Mouse (Mus musculus) heart, adult 2 months (tissue): ENCODE data around the gene Mt2. TPM values are rescaled to one million over a fixed set of nuclear protein-coding genes. Genes with fewer than 3 reads are reported as not detected.
"Not testable (repeated sequence)": the region's sequence is repeated elsewhere in the genome, so short reads cannot be mapped to it uniquely, and the experiment has no call there.

Source experiments
- DNase-seq, 2 experiments: peaks; one replicate each; pipeline ENCODE4 v3.0.0; 2021
- H3K27ac ChIP-seq: fragments of 200-600 bp; 2 replicates; pipeline ENCODE4 v1.8.1; 2022
- H3K27me3 ChIP-seq: fragments of 200-500 bp; 2 replicates; pipeline ENCODE4 v1.6.1; 2012; ENCODE audit warnings: mild to moderate bottlenecking, low read length, inconsistent platforms, mixed read lengths; ENCODE audit not compliant: control insufficient read depth, insufficient read depth
- H3K36me3 ChIP-seq: fragments of 200-500 bp; 2 replicates; pipeline ENCODE4 v1.6.1; 2012; ENCODE audit warnings: low read length, inconsistent platforms; ENCODE audit not compliant: control insufficient read depth, insufficient read depth
- H3K4me1 ChIP-seq: fragments of 200-500 bp; 2 replicates; pipeline ENCODE4 v1.6.1; 2011; ENCODE audit warnings: low read length; ENCODE audit not compliant: control insufficient read depth, insufficient read depth
- H3K4me3 ChIP-seq: fragments of 200-600 bp; 2 replicates; pipeline ENCODE4 v1.8.1; 2022
- H3K79me2 ChIP-seq: fragments of 200-500 bp; replicated peaks from 2 replicates; pipeline ENCODE4 v1.6.1; 2012; ENCODE audit warnings: mild to moderate bottlenecking, inconsistent platforms, low read length, moderate library complexity, mixed read lengths; ENCODE audit not compliant: control insufficient read depth, insufficient read depth
- H3K9ac ChIP-seq: fragments of 200-500 bp; 2 replicates; pipeline ENCODE4 v1.6.1; 2012; ENCODE audit warnings: low read depth, mild to moderate bottlenecking, control low read depth, inconsistent platforms, low read length, mixed read lengths
- CTCF ChIP-seq: fragments of 200-600 bp; IDR thresholded peaks from 2 replicates; pipeline ENCODE4 v1.8.1; 2022; ENCODE audit warnings: antibody characterized with exemption, mild to moderate bottlenecking, moderate library complexity
- EP300 ChIP-seq: fragments of 200-500 bp; IDR thresholded peaks from 2 replicates; pipeline ENCODE4 v1.6.1; 2011; ENCODE audit warnings: low read depth, low read length, control low read depth; ENCODE audit not compliant: insufficient read depth
- POLR2A ChIP-seq: fragments of 200-500 bp; IDR thresholded peaks from 2 replicates; pipeline ENCODE4 v1.6.1; 2011; ENCODE audit warnings: mild to moderate bottlenecking, low read depth, low read length, control low read depth; ENCODE audit not compliant: insufficient read depth
- WGBS: fragments of 180-500 bp; shearing (Covaris S2); methylation state at CpG from one replicate; pipeline ENCODE4 v1.1.7; 2018; 5-methylcytosine and 5-hydroxymethylcytosine counted together
- intact Hi-C: fragments of 180-260 bp; cut with DNase I; formaldehyde crosslinking; loops from one replicate; pipeline ENCODE4 v1.15.1; 2025
- polyA plus RNA-seq: library from polyadenylated mRNA; depleted of rRNA; stranded (reverse); fragments of >200 nt; gene quantifications from 2 replicates; pipeline ENCODE4 v1.2.3, GENCODE M21; 2012
- total RNA-seq, 2 experiments: library from RNA; stranded (reverse); gene quantifications; 2 replicates each; pipeline ENCODE4 v1.2.3; 2021

The Mt2 gene
- total and polyA plus RNA-seq, 3 experiments: 32.2 to 74.4 (median 51.8) TPM

DNA sequence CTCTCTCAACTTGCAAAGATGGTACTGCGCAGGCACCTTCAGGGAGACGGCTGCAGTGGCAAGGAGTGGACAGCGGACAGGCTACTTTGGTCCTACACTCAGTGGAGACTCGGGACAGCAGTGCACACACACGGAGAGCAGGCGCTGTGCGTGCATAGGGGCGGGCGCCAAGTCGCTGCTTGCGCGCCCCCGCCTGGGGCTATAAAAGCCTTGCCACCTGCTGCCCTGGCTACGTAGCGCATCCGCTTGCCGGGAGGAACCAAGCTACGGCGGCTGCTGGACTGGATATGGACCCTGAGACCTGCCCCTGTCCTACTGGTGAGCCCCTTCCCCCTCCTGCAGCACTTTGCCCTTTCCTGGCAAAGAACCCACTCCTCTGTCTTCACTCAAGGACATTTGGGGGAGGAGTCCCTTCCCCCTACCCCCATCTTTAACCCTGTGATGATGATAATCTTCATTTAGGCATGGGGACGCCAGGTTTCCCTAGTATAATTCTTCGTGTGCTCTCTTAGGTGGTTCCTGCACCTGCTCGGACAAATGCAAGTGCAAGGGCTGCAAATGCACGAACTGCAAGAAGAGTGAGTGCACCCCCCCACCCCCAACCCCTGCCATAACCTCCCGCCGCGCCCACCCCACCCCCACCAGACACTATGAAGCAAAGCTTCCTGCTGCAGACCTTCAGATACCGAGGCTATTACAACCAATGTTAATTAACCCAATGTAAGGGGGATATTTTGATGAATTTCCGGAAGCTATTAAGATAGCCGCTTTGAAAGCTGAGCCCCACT lies 19.8 kb upstream of the Mt2 start, which contains the start of gene Mt3:
Gene Mt3, plus strand, starts transcription at position 95 of the 788 bp plus-strand sequence.
- TF ChIP-seq POLR2A: no peak
- peak; percentile 51 for TF ChIP-seq CTCF
- Histone ChIP-seq H3K36me3 (no peaks in the 10 kb centered on the region), H3K27ac (no peak within 1 kb of the TSS), H3K79me2 (no peaks in the 10 kb centered on the region), H3K4me3 (peak within 1 kb of the TSS; percentile 24; the same call in 1 of the 2 replicates), H3K4me1 (no peaks in the 10 kb centered on the region; the same call in 1 of the 2 replicates), H3K27me3 (no peaks in the 10 kb centered on the region), H3K9ac (no peak within 1 kb of the TSS)
- 4% methylated on average over 29 of the region's 29 CpGs for WGBS
- DNase-seq: peak; percentile 35 to 38
- intact Hi-C loops: no loop called here

- H3K27ac ChIP-seq: no peak overlapping the region
- H3K27me3 ChIP-seq: no peaks in the 10 kb centered on the region
- no peak for TF ChIP-seq POLR2A
- WGBS: 43% methylated on average over 7 of the region's 7 CpGs
- intact Hi-C loops: no loop called here
- no peak overlapping the region for H3K9ac ChIP-seq
- no peaks in the 10 kb centered on the region for H3K79me2 ChIP-seq
- H3K4me1 ChIP-seq: no peaks in the 10 kb centered on the region; the same call in 1 of the 2 replicates
- no peak for DNase-seq
- H3K36me3 ChIP-seq: no peaks in the 10 kb centered on the region
- no peak overlapping the region for H3K4me3 ChIP-seq
Observed at GRCm38 (mm10) chr8:94153451-94153850, 19.0 kb upstream of the Mt2 start.

- no peak overlapping the region for H3K9ac ChIP-seq
- H3K4me3 ChIP-seq: no peak overlapping the region
- intact Hi-C loops: no loop called here
- no peaks in the 10 kb centered on the region; the same call in 1 of the 2 replicates for H3K4me1 ChIP-seq
- DNase-seq: no peak
- WGBS: 43% methylated on average over 6 of the region's 6 CpGs
- H3K36me3 ChIP-seq: no peaks in the 10 kb centered on the region
- TF ChIP-seq CTCF: no peak
- no peak for TF ChIP-seq EP300
- H3K79me2 ChIP-seq: no peaks in the 10 kb centered on the region
- H3K27ac ChIP-seq: no peak overlapping the region
- H3K27me3 ChIP-seq: no peaks in the 10 kb centered on the region
Observed at GRCm38 (mm10) chr8:94154537-94154936, 17.9 kb upstream of the Mt2 start.

- intact Hi-C loops: no loop called here
- Histone ChIP-seq H3K36me3 (no peaks in the 10 kb centered on the region), H3K4me1 (no peaks in the 10 kb centered on the region; the same call in 1 of the 2 replicates), H3K4me3 (no peak overlapping the region), H3K79me2 (no peaks in the 10 kb centered on the region), H3K27me3 (no peaks in the 10 kb centered on the region), H3K27ac (no peak overlapping the region), H3K9ac (no peak overlapping the region)
- no peak for TF ChIP-seq CTCF
- DNase-seq: no peak
- 39% methylated on average over 4 of the region's 4 CpGs for WGBS
Observed at GRCm38 (mm10) chr8:94156092-94156491, 16.4 kb upstream of the Mt2 start.

GRCm38 (mm10) chr8:94165772-94166171 lies 6.7 kb upstream of the Mt2 start:
- not testable (repeated sequence) for DNase-seq, H3K27ac ChIP-seq, H3K36me3 ChIP-seq, H3K79me2 ChIP-seq, H3K4me3 ChIP-seq, H3K4me1 ChIP-seq, H3K9ac ChIP-seq, H3K27me3 ChIP-seq
- 74% methylated on average over 8 of the region's 8 CpGs for WGBS
- intact Hi-C loops: loop anchor here (2.0 kb wide), 1 partner anchor 21 kb away; no protein-coding TSS in a partner anchor

DNA sequence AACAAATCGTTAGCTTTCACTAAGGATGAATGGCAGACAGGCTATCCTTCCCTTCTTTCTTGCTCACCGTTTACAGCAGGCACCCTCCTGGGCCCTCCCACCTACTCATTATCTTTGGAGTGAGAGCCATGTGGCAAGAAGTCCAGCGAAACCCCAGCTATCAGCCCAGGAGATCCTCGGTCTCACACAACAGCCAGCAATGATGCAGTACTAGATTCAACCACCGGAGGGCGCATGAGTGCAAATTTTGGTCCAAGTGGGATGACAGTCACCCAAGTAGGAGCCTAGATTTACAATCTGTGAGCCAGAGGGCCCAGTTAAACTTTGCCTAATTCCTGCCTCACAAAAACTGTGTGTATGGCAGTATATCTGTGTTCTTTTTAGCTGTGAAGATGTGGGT lies 5.2 kb upstream of the Mt2 start:
- no peak overlapping the region for H3K4me3 ChIP-seq
- 6% methylated on average over 6 of the region's 6 CpGs for WGBS

More for the DNA sequence above, 5.2 kb upstream of the Mt2 start:
- H3K36me3 ChIP-seq: no peaks in the 10 kb centered on the region
- no peak overlapping the region for H3K27ac ChIP-seq
- TF ChIP-seq CTCF (no peak; the same call in 1 of the 2 replicates), EP300 (peak; percentile 57; the same call in 1 of the 2 replicates)
- no peaks in the 10 kb centered on the region for H3K27me3 ChIP-seq
- H3K9ac ChIP-seq: no peak overlapping the region
- intact Hi-C loops: loop anchor here (1.0 to 2.0 kb wide), 2 partner anchors 20 to 32 kb away; no protein-coding TSS in a partner anchor
- DNase-seq: peak; percentile 81 to 94
- no peaks in the 10 kb centered on the region for H3K79me2 ChIP-seq
- H3K4me1 ChIP-seq: peaks cover 7% of the 10 kb centered on the region
